Mouse (Mus musculus) adrenal gland, postnatal 10 days (tissue): ENCODE measurements around the gene Cacng7. TPM values are rescaled to one million over a fixed set of nuclear protein-coding genes. Genes with fewer than 3 reads are reported as not detected.

Experiments
- DNase-seq: peaks from one replicate; pipeline ENCODE4 v3.0.0; 2021; ENCODE audit warnings: mixed read lengths
- total RNA-seq, 2 experiments: library from RNA; stranded (reverse); gene quantifications; 2 replicates each; pipeline ENCODE4 v1.2.3; 2021

Gene Cacng7
- total RNA-seq, 2 experiments from 2014 or later = 8.8 to 9.4 TPM

- no peak for DNase-seq
These were observed 30.0 kb upstream of the Cacng7 start for GRCm38 (mm10) chr7:3302556-3303275.

- peak; percentile 53 for DNase-seq
These were observed 29.4 kb upstream of the Cacng7 start for GRCm38 (mm10) chr7:3303276-3303781.

- DNase-seq = no peak
These were observed 29.0 kb upstream of the Cacng7 start for GRCm38 (mm10) chr7:3303789-3304188.

GRCm38 (mm10) chr7:3304298-3304697 lies 28.5 kb upstream of the Cacng7 start:
- DNase-seq = no peak

- no peak for DNase-seq
These were observed 26.4 kb upstream of the Cacng7 start for GRCm38 (mm10) chr7:3306400-3306799.

GRCm38 (mm10) chr7:3308646-3309045 lies 24.1 kb upstream of the Cacng7 start:
- no peak for DNase-seq

- DNase-seq = no peak
These were observed 22.5 kb upstream of the Cacng7 start for GRCm38 (mm10) chr7:3310233-3310632.

GRCm38 (mm10) chr7:3313571-3313970 lies 19.2 kb upstream of the Cacng7 start:
- DNase-seq = no peak

GRCm38 (mm10) chr7:3314121-3314520 lies 18.6 kb upstream of the Cacng7 start:
- DNase-seq = no peak

GRCm38 (mm10) chr7:3317704-3318103 lies 15.1 kb upstream of the Cacng7 start:
- DNase-seq = no peak

GRCm38 (mm10) chr7:3320856-3321255 lies 11.9 kb upstream of the Cacng7 start:
- DNase-seq = no peak

- no peak for DNase-seq
These were observed 8.9 kb upstream of the Cacng7 start for GRCm38 (mm10) chr7:3323826-3324225.

GRCm38 (mm10) chr7:3327961-3328360 lies 4.8 kb upstream of the Cacng7 start:
- DNase-seq = no peak

- peak; percentile 87 for DNase-seq
These were observed 2.8 kb upstream of the Cacng7 start for GRCm38 (mm10) chr7:3329776-3330546.

- DNase-seq = no peak
These were observed 1.6 kb upstream of the Cacng7 start for GRCm38 (mm10) chr7:3331171-3331570.

GRCm38 (mm10) chr7:3331581-3332223 lies 1.1 kb upstream of the Cacng7 start:
- peak; percentile 75 for DNase-seq

GRCm38 (mm10) chr7:3332224-3332615 lies 535 bp upstream of the Cacng7 start:
- DNase-seq = no peak

GRCm38 (mm10) chr7:3333542-3333941 lies 787 bp downstream of the Cacng7 start:
- no peak for DNase-seq

- no peak for DNase-seq
These were observed 3.7 kb downstream of the Cacng7 start for GRCm38 (mm10) chr7:3336412-3336811.

- no peak for DNase-seq
These were observed 5.7 kb downstream of the Cacng7 start for GRCm38 (mm10) chr7:3338286-3338935.

- no peak for DNase-seq
These were observed 6.3 kb downstream of the Cacng7 start for GRCm38 (mm10) chr7:3339010-3339409.

- DNase-seq = no peak
These were observed 11.1 kb downstream of the Cacng7 start for GRCm38 (mm10) chr7:3343861-3344260.
